Mouse (Mus musculus) midbrain, embryonic 13.5 days (tissue): ENCODE measurements at regions not wholly inside any gene's neighbourhood (a gene's known extent, or its start where the extent isn't known, plus 50 kb on each side); places are given as distances from the start of the nearest gene placed in this dataset.
"Not testable (repeated sequence)": the region's sequence is repeated elsewhere in the genome, so short reads cannot be mapped to it uniquely, and the experiment has no call there.

Experiments used
- ATAC-seq: fragments of 200-750 bp; cut with Nextera tagmentation; 2 replicates; pipeline ENCODE4 v1.8.0; 2017; ENCODE audit warnings: mild to moderate bottlenecking, moderate TSS enrichment, moderate library complexity
- H3K27ac ChIP-seq: fragments of 300-500 bp; sonication (generic); 2 replicates; pipeline ENCODE4 v1.5.1; 2015; ENCODE audit warnings: inconsistent platforms, mild to moderate bottlenecking, moderate library complexity
- H3K27me3 ChIP-seq: fragments of 300-500 bp; sonication (generic); 2 replicates; pipeline ENCODE4 v1.6.1; 2015; ENCODE audit warnings: mild to moderate bottlenecking, inconsistent platforms
- H3K36me3 ChIP-seq: fragments of 300-500 bp; sonication (generic); 2 replicates; pipeline ENCODE4 v1.6.1; 2015; ENCODE audit warnings: mild to moderate bottlenecking, inconsistent platforms
- H3K4me1 ChIP-seq: fragments of 300-500 bp; sonication (generic); replicated peaks from 2 replicates; pipeline ENCODE4 v1.6.1; 2015; ENCODE audit warnings: inconsistent platforms
- H3K4me2 ChIP-seq: fragments of 300-500 bp; sonication (generic); replicated peaks from 2 replicates; pipeline ENCODE4 v1.6.1; 2015; ENCODE audit warnings: moderate library complexity, mild to moderate bottlenecking, inconsistent platforms
- H3K4me3 ChIP-seq: fragments of 300-500 bp; sonication (generic); replicated peaks from 2 replicates; pipeline ENCODE4 v1.5.1; 2015; ENCODE audit warnings: mild to moderate bottlenecking, inconsistent platforms
- H3K9ac ChIP-seq: fragments of 300-500 bp; sonication (generic); replicated peaks from 2 replicates; pipeline ENCODE4 v1.6.1; 2015; ENCODE audit warnings: mild to moderate bottlenecking, inconsistent platforms
- H3K9me3 ChIP-seq: fragments of 300-500 bp; sonication (generic); 2 replicates; pipeline ENCODE4 v1.6.1; 2016; ENCODE audit warnings: mild to moderate bottlenecking, inconsistent platforms
- WGBS: fragments of 180-500 bp; shearing (Covaris S2); methylation state at CpG from one replicate; pipeline ENCODE4 v1.1.7; 2015; 5-methylcytosine and 5-hydroxymethylcytosine counted together

GRCm38 (mm10) chr7:137957848-137958247 lies 439.7 kb downstream of the Tcerg1l start:
- H3K27me3 ChIP-seq = no peaks in the 10 kb centered on the region
- no peak for ATAC-seq
- no peak overlapping the region for H3K9ac ChIP-seq
- WGBS = 81% methylated on average over 5 of the region's 5 CpGs
- no peaks in the 10 kb centered on the region for H3K4me1 ChIP-seq
- H3K27ac ChIP-seq = no peak overlapping the region
- H3K4me2 ChIP-seq = no peak overlapping the region
- H3K9me3 ChIP-seq = no peaks in the 10 kb centered on the region
- H3K36me3 ChIP-seq = no peaks in the 10 kb centered on the region
- no peak overlapping the region for H3K4me3 ChIP-seq

GRCm38 (mm10) chr7:137963470-137964095 lies 433.9 kb downstream of the Tcerg1l start:
- peaks cover 5% of the 10 kb centered on the region; the same call in 1 of the 2 replicates for H3K4me1 ChIP-seq
- 36% methylated on average over 3 of the region's 3 CpGs for WGBS
- no peaks in the 10 kb centered on the region for H3K36me3 ChIP-seq
- H3K27me3 ChIP-seq = no peaks in the 10 kb centered on the region
- no peak for ATAC-seq
- H3K9me3 ChIP-seq = no peaks in the 10 kb centered on the region
- no peak overlapping the region for H3K4me2 ChIP-seq
- H3K9ac ChIP-seq = no peak overlapping the region
- H3K27ac ChIP-seq = no peak overlapping the region
- no peak overlapping the region for H3K4me3 ChIP-seq

DNA sequence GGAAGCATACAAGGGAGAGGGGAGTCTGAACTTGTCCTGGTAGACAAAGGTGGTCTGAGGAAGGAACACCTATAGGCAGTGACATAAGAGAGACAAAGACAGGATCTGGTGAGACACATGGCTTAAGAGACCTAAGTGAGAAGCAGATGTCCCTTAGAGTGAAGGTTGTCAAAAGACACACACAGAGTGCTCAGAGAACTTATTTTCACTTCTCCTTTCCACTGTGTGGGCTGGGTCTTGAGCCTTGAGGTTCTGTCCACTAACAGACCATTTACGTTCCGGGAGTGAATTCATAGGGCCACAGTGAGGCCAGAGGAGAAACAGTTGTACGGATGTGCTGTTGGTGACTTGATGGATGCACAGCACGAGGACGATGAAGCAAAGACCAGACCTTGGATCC lies 422.8 kb downstream of the Tcerg1l start:
- H3K27me3 ChIP-seq = no peaks in the 10 kb centered on the region
- H3K9ac ChIP-seq = no peak overlapping the region
- H3K9me3 ChIP-seq = no peaks in the 10 kb centered on the region; the same call in 1 of the 2 replicates
- WGBS = 95% methylated on average over 5 of the region's 5 CpGs
- no peak overlapping the region for H3K4me2 ChIP-seq
- H3K27ac ChIP-seq = no peak overlapping the region
- no peak overlapping the region for H3K4me3 ChIP-seq
- no peaks in the 10 kb centered on the region for H3K36me3 ChIP-seq
- ATAC-seq = no peak
- H3K4me1 ChIP-seq = no peaks in the 10 kb centered on the region

DNA sequence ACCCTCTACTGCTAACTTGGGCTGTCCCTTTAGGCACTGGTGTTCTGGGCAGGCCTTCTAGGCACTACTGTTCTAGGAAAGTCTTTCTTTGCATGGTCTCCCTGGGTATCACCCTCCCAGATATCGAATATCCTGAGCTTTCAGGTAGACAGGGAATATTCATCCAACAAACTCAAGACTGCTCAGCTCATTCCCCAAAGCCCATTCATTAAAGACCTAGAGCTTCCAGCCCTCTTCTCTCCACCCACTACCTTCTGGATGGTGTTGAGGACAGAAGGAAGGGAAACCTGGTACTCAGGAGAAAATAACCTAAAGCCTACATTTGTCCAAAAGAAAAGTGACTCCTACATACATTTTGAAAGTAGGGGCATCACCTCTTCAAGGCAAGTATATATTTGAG lies 420.0 kb downstream of the Tcerg1l start:
- Histone ChIP-seq H3K9ac (no peak overlapping the region), H3K27ac (no peak overlapping the region), H3K4me1 (no peaks in the 10 kb centered on the region), H3K36me3 (no peaks in the 10 kb centered on the region), H3K9me3 (no peaks in the 10 kb centered on the region; the same call in 1 of the 2 replicates), H3K27me3 (no peaks in the 10 kb centered on the region), H3K4me2 (no peak overlapping the region), H3K4me3 (no peak overlapping the region)
- WGBS = 100% methylated on average over 1 of the region's 1 CpGs
- ATAC-seq = no peak

GRCm38 (mm10) chr7:137979361-137979760 lies 418.2 kb downstream of the Tcerg1l start:
- Histone ChIP-seq H3K27me3 (no peaks in the 10 kb centered on the region), H3K4me3 (no peak overlapping the region), H3K36me3 (no peaks in the 10 kb centered on the region), H3K27ac (no peak overlapping the region), H3K9me3 (no peaks in the 10 kb centered on the region; the same call in 1 of the 2 replicates), H3K4me2 (no peak overlapping the region), H3K4me1 (no peaks in the 10 kb centered on the region), H3K9ac (no peak overlapping the region)
- 94% methylated on average over 4 of the region's 4 CpGs for WGBS
- no peak for ATAC-seq

DNA sequence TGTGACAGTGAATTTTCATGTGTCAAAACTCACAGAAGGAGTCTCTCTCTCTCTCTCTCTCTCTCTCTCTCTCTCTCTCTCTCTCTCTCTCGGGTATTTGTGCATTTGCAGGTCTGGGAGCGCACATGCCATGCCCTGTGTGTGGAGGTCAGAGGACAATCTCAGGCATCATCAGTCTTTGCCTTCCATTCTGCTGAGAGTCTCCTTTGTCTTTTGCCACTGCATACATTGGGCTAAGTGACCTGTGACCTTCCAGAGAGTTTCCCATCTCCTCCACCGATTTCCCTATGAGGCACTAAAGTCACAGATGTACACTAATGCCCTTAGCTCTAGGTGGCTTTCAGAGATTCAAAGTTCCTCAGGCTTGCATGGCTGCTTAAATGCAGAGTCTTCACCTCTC lies 391.7 kb downstream of the Tcerg1l start:
- H3K36me3 ChIP-seq = no peaks in the 10 kb centered on the region
- WGBS = 36% methylated on average over 3 of the region's 3 CpGs
- peaks cover 17% of the 10 kb centered on the region for H3K4me1 ChIP-seq
- H3K4me3 ChIP-seq = no peak overlapping the region
- no peaks in the 10 kb centered on the region for H3K27me3 ChIP-seq
- no peak overlapping the region for H3K4me2 ChIP-seq
- ATAC-seq = no peak
- H3K27ac ChIP-seq = no peak overlapping the region
- H3K9me3 ChIP-seq = no peaks in the 10 kb centered on the region
- no peak overlapping the region for H3K9ac ChIP-seq

- no peak overlapping the region for H3K4me3 ChIP-seq
- H3K4me2 ChIP-seq = no peak overlapping the region
- 48% methylated on average over 3 of the region's 3 CpGs for WGBS
- no peaks in the 10 kb centered on the region for H3K9me3 ChIP-seq
- H3K27ac ChIP-seq = 0 out of 2 replicates have a peak overlapping the region, but pooled peaks have one; percentile 30
- H3K4me1 ChIP-seq = peaks cover 22% of the 10 kb centered on the region
- H3K27me3 ChIP-seq = no peaks in the 10 kb centered on the region
- no peak for ATAC-seq
- H3K36me3 ChIP-seq = no peaks in the 10 kb centered on the region
- no peak overlapping the region for H3K9ac ChIP-seq
Observed at GRCm38 (mm10) chr7:138006971-138007370, 390.6 kb downstream of the Tcerg1l start.

DNA sequence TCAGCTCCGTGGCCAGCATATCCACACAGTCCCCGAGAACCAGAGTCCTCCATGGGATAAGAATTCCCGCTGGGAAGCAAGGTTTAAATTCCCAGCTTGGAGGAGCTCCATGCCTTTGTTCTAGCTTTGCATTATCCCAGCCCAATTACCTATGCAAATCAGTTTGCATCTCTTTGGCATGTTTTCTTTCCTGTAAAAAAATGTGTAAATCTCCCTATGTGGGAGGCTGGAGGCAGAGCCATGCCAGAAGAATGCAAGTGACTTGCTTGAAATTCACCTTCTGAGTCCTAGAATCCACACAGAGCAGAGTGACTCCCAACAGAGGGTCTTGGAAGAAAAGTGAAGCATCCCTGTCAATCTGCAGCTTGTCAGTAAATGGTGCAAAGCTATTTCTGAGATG lies 388.9 kb downstream of the Tcerg1l start:
- Histone ChIP-seq H3K9me3 (no peaks in the 10 kb centered on the region), H3K4me3 (no peak overlapping the region), H3K9ac (no peak overlapping the region), H3K4me2 (no peak overlapping the region), H3K36me3 (no peaks in the 10 kb centered on the region), H3K27ac (no peak overlapping the region), H3K4me1 (peaks cover 22% of the 10 kb centered on the region), H3K27me3 (no peaks in the 10 kb centered on the region)
- WGBS = 37% methylated on average over 3 of the region's 3 CpGs
- no peak for ATAC-seq

GRCm38 (mm10) chr7:138024021-138024420 lies 373.5 kb downstream of the Tcerg1l start:
- ATAC-seq, H3K27ac ChIP-seq, H3K9me3 ChIP-seq, H3K27me3 ChIP-seq, H3K4me2 ChIP-seq, H3K9ac ChIP-seq, H3K36me3 ChIP-seq, H3K4me3 ChIP-seq, H3K4me1 ChIP-seq: not testable (repeated sequence)
- WGBS = 97% methylated on average over 1 of the region's 1 CpGs

DNA sequence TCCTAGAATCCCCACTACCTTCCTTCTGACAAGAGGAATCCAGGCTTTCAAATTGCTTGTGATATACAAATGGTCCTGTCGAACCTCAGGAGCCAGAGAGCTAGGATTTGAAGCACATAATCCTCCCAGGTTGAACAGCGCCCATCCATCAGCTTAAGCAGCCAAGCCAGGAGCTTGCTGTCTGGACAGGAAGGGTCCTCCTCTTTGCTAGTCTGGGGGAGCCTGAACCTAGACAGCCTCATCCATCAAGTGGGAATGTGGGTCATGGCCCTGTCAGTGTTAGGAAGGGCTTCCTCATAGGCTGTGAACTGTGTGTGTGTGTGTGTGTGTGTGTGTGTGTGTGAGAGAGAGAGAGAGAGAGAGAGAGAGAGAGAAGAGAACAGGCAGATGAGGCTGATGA lies 345.8 kb downstream of the Tcerg1l start:
- Histone ChIP-seq H3K9ac (no peak overlapping the region), H3K27me3 (no peaks in the 10 kb centered on the region), H3K4me2 (no peak overlapping the region), H3K27ac (no peak overlapping the region), H3K36me3 (no peaks in the 10 kb centered on the region), H3K4me1 (no peaks in the 10 kb centered on the region), H3K9me3 (no peaks in the 10 kb centered on the region), H3K4me3 (no peak overlapping the region)
- no peak for ATAC-seq
- WGBS = 60% methylated on average over 2 of the region's 2 CpGs

- no peak for ATAC-seq
- H3K4me2 ChIP-seq = no peak overlapping the region
- H3K27me3 ChIP-seq = no peaks in the 10 kb centered on the region
- H3K9me3 ChIP-seq = no peaks in the 10 kb centered on the region
- 86% methylated on average over 8 of the region's 8 CpGs for WGBS
- no peak overlapping the region for H3K4me3 ChIP-seq
- no peak overlapping the region for H3K9ac ChIP-seq
- no peaks in the 10 kb centered on the region for H3K36me3 ChIP-seq
- H3K27ac ChIP-seq = no peak overlapping the region
- H3K4me1 ChIP-seq = no peaks in the 10 kb centered on the region
Observed at GRCm38 (mm10) chr7:138054756-138055155, 342.8 kb downstream of the Tcerg1l start.

DNA sequence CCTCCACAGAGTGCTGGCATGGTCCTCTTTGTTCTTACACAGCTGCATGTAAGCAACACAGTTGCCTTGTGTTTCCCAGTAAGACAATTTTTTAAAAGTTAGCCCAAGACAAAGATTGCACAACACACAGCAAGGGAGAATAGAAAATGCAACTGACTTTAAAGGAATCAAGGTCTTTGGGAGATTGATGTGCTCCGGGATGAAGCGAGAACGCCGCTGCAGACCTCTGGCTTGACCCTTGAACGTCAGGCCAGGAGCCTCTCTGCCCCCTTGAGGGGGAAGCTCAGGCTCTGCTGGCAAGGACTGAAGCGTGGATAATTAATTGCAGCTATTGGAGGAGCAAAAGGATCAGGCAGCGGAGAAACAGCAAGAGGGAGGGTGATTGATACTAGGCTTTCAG lies 336.4 kb downstream of the Tcerg1l start:
- Histone ChIP-seq H3K9me3 (no peaks in the 10 kb centered on the region), H3K27me3 (no peaks in the 10 kb centered on the region), H3K9ac (no peak overlapping the region), H3K4me1 (0 out of 2 replicates have a peak, but pooled peaks cover 5% of the 10 kb centered on the region), H3K4me2 (no peak overlapping the region), H3K36me3 (no peaks in the 10 kb centered on the region), H3K27ac (no peak overlapping the region), H3K4me3 (no peak overlapping the region)
- no peak for ATAC-seq
- WGBS = 32% methylated on average over 7 of the region's 7 CpGs

DNA sequence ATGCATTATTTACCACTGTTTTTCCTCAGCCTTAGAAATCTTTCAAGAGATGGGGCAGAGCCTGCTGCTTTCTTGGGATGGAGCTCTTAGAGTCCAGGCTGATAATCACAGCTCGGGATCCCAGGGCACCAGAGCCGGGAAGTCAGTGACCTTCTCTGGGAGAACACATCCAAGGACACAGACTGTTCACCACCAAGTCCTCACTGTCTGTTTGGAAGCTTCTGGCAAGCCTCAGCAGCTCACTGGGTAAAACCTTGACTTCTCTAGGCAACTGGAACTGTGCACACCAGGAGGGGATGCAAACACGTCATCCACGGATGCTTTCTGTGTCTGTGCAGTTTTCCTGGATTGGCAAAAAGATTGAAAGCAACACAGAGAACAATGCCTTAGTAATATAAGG lies 330.6 kb downstream of the Tcerg1l start:
- WGBS = 82% methylated on average over 4 of the region's 4 CpGs
- Histone ChIP-seq H3K27ac (no peak overlapping the region), H3K4me3 (no peak overlapping the region), H3K9me3 (no peaks in the 10 kb centered on the region), H3K36me3 (no peaks in the 10 kb centered on the region), H3K27me3 (no peaks in the 10 kb centered on the region), H3K4me2 (no peak overlapping the region), H3K4me1 (no peaks in the 10 kb centered on the region), H3K9ac (no peak overlapping the region)
- ATAC-seq = no peak
